Mouse (Mus musculus) stomach, embryonic 15.5 days (tissue): ENCODE measurements around the gene Mcpt1. TPM values are rescaled to one million over a fixed set of nuclear protein-coding genes. Genes with fewer than 3 reads are reported as not detected.
A peak's percentile ranks its signal among the peaks of the same experiment; 100 is the strongest.
"Not testable (repeated sequence)": the region's sequence is repeated elsewhere in the genome, so short reads cannot be mapped to it uniquely, and the experiment has no call there.

Experiments
- ATAC-seq: fragments of 200-750 bp; cut with Nextera tagmentation; 2 replicates; pipeline ENCODE4 v1.8.0; 2017; ENCODE audit warnings: low read depth, moderate number of reproducible peaks, moderate TSS enrichment; ENCODE audit not compliant: insufficient read depth, low FRiP score
- H3K27ac ChIP-seq: fragments of 300-500 bp; sonication (generic); 2 replicates; pipeline ENCODE4 v1.5.1; 2015; ENCODE audit warnings: mild to moderate bottlenecking, inconsistent platforms
- H3K27me3 ChIP-seq: fragments of 300-500 bp; sonication (generic); replicated peaks from 2 replicates; pipeline ENCODE4 v1.6.1; 2015; ENCODE audit warnings: inconsistent platforms
- H3K36me3 ChIP-seq: fragments of 300-500 bp; sonication (generic); 2 replicates; pipeline ENCODE4 v1.6.1; 2015; ENCODE audit warnings: inconsistent platforms
- H3K4me1 ChIP-seq: fragments of 300-500 bp; sonication (generic); 2 replicates; pipeline ENCODE4 v1.6.1; 2015; ENCODE audit warnings: inconsistent platforms
- H3K4me2 ChIP-seq: fragments of 300-500 bp; sonication (generic); 2 replicates; pipeline ENCODE4 v1.6.1; 2015; ENCODE audit warnings: mild to moderate bottlenecking, inconsistent platforms
- H3K4me3 ChIP-seq: fragments of 300-500 bp; sonication (generic); replicated peaks from 2 replicates; pipeline ENCODE4 v1.5.1; 2015; ENCODE audit warnings: inconsistent platforms
- H3K9ac ChIP-seq: fragments of 300-500 bp; sonication (generic); 2 replicates; pipeline ENCODE4 v1.6.1; 2015; ENCODE audit warnings: inconsistent platforms
- H3K9me3 ChIP-seq: fragments of 300-500 bp; sonication (generic); 2 replicates; pipeline ENCODE4 v1.6.1; 2016; ENCODE audit warnings: inconsistent platforms
- WGBS: fragments of 180-500 bp; shearing (Covaris S2); methylation state at CpG from one replicate; pipeline ENCODE4 v1.1.7; 2015; 5-methylcytosine and 5-hydroxymethylcytosine counted together
- polyA plus RNA-seq: library from polyadenylated mRNA; unstranded; fragments of >200 nt; fragmentation: Nextera tagmentation; extraction: Ambion mirVana; gene quantifications from 2 replicates; pipeline ENCODE4 v1.2.1, GENCODE M21; 2015

Gene Mcpt1
- 0.48 and 0.57 TPM in 2 replicates for polyA plus RNA-seq

- 65% methylated on average over 3 of the region's 3 CpGs for WGBS
- not testable (repeated sequence) for H3K27me3 ChIP-seq, H3K4me2 ChIP-seq, H3K36me3 ChIP-seq, H3K4me1 ChIP-seq, H3K4me3 ChIP-seq, H3K27ac ChIP-seq, ATAC-seq, H3K9ac ChIP-seq, H3K9me3 ChIP-seq
Measured at GRCm38 (mm10) chr14:56017671-56018070, at the start of gene Mcpt1. Gene Mcpt1 (plus strand): TSS chr14:56017971.

- not testable (repeated sequence) for ATAC-seq, H3K9ac ChIP-seq, H3K4me2 ChIP-seq, H3K27ac ChIP-seq, H3K4me1 ChIP-seq, H3K36me3 ChIP-seq, H3K9me3 ChIP-seq, H3K27me3 ChIP-seq, H3K4me3 ChIP-seq
- 78% methylated on average over 2 of the region's 3 CpGs for WGBS
Measured at GRCm38 (mm10) chr14:55987464-55987863, 30.3 kb upstream of the Mcpt1 start.

DNA sequence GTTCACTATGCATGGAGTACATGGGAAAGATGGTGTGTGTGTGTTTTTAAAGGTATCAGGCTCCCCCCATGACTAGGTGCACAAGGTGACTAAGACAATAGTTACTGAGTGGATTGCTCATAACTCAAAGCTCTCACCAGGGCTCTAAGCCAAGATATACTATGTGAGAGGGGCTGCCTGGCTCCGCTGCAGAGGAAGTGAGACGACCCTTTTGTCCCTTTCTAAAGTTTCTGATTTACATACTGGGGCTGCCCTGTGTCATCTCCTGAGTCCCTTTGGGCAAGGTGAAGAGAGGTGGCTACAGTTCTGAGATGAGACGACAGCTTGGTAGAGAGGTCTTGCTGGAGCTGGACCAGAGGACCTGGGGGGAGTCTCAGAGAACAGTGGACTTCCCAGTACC lies 4.6 kb upstream of the Mcpt1 start:
- Histone ChIP-seq H3K4me3 (no peak overlapping the region), H3K9me3 (no peaks in the 10 kb centered on the region), H3K27me3 (no peaks in the 10 kb centered on the region), H3K4me1 (no peaks in the 10 kb centered on the region), H3K9ac (no peak overlapping the region), H3K27ac (no peak overlapping the region), H3K4me2 (no peak overlapping the region), H3K36me3 (no peaks in the 10 kb centered on the region)
- WGBS = 71% methylated on average over 3 of the region's 3 CpGs
- ATAC-seq = no peak

DNA sequence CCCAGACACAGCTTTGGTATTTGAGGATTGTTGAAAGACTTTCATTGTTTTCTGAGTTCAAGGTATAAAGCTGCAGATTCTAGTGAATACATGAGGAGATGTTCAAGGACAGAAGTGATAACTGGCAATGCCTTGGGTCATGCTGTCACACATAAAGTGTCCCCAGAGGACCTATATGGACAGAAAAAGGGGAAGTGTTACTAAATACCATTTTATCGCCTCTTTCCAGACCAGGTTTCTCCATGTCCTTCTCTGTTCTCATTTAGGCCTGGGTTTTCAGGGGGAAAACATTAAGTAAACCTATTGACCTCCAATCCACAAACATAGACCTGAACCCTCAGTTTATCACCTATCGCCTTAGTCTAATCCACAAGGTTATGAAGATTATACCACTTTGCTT lies 3.8 kb upstream of the Mcpt1 start:
- Histone ChIP-seq H3K36me3 (no peaks in the 10 kb centered on the region), H3K27me3 (no peaks in the 10 kb centered on the region), H3K4me3 (no peak overlapping the region), H3K9me3 (no peaks in the 10 kb centered on the region), H3K27ac (no peak overlapping the region), H3K4me2 (no peak overlapping the region), H3K9ac (no peak overlapping the region), H3K4me1 (no peaks in the 10 kb centered on the region)
- 85% methylated on average over 2 of the region's 2 CpGs for WGBS
- ATAC-seq = no peak

DNA sequence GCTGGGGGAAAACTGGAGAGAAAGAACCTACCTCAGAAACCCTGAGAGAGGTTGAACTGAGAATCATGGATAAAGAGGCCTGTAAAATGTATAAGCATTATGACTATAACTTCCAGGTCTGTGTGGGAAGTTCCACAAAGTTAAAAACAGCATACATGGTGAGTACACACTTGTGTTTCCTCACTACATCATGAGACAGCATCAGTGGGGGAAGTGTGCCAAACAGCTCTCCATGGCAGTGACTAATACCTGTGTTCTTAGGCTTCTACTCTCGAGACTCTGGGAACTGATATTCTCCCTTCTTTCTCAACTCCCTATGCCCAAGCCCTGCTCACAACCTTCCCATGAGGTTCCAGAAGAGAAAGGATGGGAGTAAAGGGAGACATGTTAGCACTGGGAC lies 1.7 kb downstream of the Mcpt1 start:
- Histone ChIP-seq H3K4me1 (no peaks in the 10 kb centered on the region), H3K4me2 (no peak overlapping the region), H3K9ac (no peak overlapping the region), H3K9me3 (no peaks in the 10 kb centered on the region), H3K27ac (no peak overlapping the region), H3K4me3 (no peak overlapping the region), H3K36me3 (no peaks in the 10 kb centered on the region), H3K27me3 (no peaks in the 10 kb centered on the region)
- 61% methylated on average over 1 of the region's 1 CpGs for WGBS
- no peak for ATAC-seq

DNA sequence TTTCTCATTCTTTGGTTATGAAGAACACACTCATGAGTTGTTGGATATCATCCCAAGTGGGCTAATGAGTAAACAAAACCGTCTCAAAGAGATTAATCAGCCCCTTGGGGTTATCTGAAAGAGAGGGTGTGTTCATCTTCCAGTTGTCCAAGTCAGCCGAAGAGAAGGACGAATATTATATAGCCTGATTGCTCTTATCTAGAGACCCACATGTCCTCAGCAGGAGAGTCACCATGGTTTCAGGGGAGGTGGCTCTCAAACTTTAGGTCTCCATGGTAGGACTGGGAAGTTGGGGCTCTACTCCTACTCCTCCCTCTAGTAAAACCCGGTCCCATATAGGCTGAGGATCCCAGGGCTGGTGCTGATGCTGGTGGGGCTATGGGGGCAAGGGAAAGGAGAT lies 3.5 kb downstream of the Mcpt1 start:
- H3K27me3 ChIP-seq, H3K9me3 ChIP-seq, H3K4me2 ChIP-seq, H3K27ac ChIP-seq, H3K9ac ChIP-seq, H3K36me3 ChIP-seq, H3K4me1 ChIP-seq, H3K4me3 ChIP-seq: not testable (repeated sequence)
- 71% methylated on average over 4 of the region's 4 CpGs for WGBS
- ATAC-seq = peak; percentile 82; the same call in 1 of the 2 replicates

- H3K9me3 ChIP-seq, H3K4me2 ChIP-seq, ATAC-seq, H3K27ac ChIP-seq, H3K9ac ChIP-seq, H3K27me3 ChIP-seq, H3K4me3 ChIP-seq, H3K4me1 ChIP-seq, H3K36me3 ChIP-seq: not testable (repeated sequence)
- 74% methylated on average over 3 of the region's 3 CpGs for WGBS
Measured at GRCm38 (mm10) chr14:56030395-56030794, 12.6 kb downstream of the Mcpt1 start, which contains the start of gene Mcpt9. Gene Mcpt9 (minus strand): TSS chr14:56030495.

DNA sequence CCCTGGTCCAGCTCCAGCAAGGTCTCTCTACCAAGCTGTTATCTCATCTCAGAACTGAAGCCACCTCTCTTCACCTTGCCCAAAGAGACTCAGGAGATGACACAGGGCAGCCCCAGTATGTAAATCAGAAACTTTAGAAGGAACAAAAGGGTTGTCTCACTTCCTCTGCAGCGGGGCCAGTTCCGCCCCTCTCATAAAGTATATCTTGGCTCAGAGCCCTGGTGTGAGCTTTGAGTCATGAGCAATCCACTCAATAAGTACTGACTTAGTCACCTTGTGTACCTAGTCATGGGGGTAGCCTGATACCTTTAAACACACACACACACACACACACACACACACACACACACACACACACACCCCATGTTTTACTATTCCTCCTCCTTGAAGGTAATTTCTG lies 16.7 kb downstream of the Mcpt1 start:
- Histone ChIP-seq H3K27me3 (no peaks in the 10 kb centered on the region), H3K4me1 (no peaks in the 10 kb centered on the region), H3K4me3 (no peak overlapping the region), H3K4me2 (no peak overlapping the region), H3K9ac (no peak overlapping the region), H3K27ac (no peak overlapping the region), H3K36me3 (no peaks in the 10 kb centered on the region), H3K9me3 (no peaks in the 10 kb centered on the region)
- WGBS = 37% methylated on average over 2 of the region's 2 CpGs
- peak; percentile 58; the same call in 1 of the 2 replicates for ATAC-seq

GRCm38 (mm10) chr14:56041792-56042191 lies 24.0 kb downstream of the Mcpt1 start, which contains the start of gene Mcpt2:
Gene Mcpt2 (plus strand): TSS chr14:56042041.
- 66% methylated on average over 1 of the region's 1 CpGs for WGBS
- H3K36me3 ChIP-seq, H3K27ac ChIP-seq, H3K9me3 ChIP-seq, H3K9ac ChIP-seq, H3K4me3 ChIP-seq, ATAC-seq, H3K4me1 ChIP-seq, H3K4me2 ChIP-seq, H3K27me3 ChIP-seq: not testable (repeated sequence)

DNA sequence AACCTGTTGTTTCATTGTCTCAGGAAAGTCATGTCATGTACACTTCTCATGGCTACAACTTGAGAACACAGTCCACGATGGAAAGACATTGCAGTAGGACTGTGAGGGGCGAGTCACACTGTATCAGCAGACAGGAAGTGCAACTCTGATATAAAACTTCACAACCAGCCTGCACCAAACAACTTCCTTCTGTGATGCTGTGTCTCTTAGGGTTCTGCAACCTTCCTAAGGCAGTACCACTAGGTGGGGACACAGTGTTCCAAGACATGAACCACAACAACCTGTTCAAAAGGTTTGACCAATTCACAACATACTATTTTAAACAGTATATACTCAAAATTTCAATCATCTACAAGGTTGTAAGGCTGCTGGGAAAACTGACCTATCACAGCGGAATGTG lies 37.6 kb downstream of the Mcpt1 start:
- H3K27ac ChIP-seq = no peak overlapping the region
- ATAC-seq = no peak
- H3K4me3 ChIP-seq = no peak overlapping the region
- H3K27me3 ChIP-seq = no peaks in the 10 kb centered on the region
- no peaks in the 10 kb centered on the region for H3K4me1 ChIP-seq
- H3K4me2 ChIP-seq = no peak overlapping the region
- no peak overlapping the region for H3K9ac ChIP-seq
- no peaks in the 10 kb centered on the region for H3K36me3 ChIP-seq
- 78% methylated on average over 3 of the region's 3 CpGs for WGBS
- no peaks in the 10 kb centered on the region for H3K9me3 ChIP-seq

DNA sequence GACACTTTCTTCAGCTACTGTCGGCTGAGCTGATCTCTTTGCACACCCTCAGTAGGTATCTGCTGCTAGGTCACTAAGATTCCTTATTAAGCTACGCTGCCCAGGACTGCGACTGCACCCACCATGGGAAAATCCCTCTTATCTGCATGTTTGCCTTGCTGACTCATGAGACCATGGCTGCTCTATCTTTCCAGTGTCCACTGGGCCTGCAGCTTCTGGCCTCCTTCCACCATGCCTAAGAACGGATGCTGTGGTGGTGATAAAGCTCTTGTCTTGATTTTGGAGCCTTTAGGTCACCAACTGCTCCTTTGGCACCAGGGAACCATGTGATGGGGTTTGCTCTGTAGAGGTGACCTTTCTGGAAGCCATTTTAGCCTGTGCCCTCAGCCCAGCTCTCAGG lies 40.0 kb downstream of the Mcpt1 start:
- H3K27ac ChIP-seq = no peak overlapping the region
- no peak for ATAC-seq
- 64% methylated on average over 4 of the region's 4 CpGs for WGBS
- H3K4me1 ChIP-seq = no peaks in the 10 kb centered on the region
- H3K27me3 ChIP-seq = no peaks in the 10 kb centered on the region
- H3K4me3 ChIP-seq = no peak overlapping the region
- H3K9me3 ChIP-seq = no peaks in the 10 kb centered on the region
- H3K36me3 ChIP-seq = no peaks in the 10 kb centered on the region
- no peak overlapping the region for H3K9ac ChIP-seq
- no peak overlapping the region for H3K4me2 ChIP-seq

DNA sequence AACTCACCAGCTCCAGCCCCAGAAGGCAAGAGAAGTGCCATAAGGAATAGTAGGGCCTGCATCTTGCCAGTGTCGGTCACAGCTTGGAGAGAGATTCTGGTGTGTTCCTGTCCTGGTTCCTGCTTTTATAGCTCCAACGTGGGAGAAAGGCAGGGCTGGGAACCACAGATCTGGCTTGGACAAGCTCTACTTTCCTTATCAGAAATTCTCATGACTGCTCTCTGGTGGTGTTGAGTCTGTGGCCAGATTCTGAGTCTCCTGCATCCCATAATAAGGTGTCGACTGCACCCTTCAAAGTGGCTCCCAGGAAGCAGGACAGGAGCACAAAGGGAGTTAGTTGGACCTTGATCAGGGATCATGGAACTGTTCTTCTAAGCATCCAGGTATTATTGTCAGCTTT lies 44.4 kb downstream of the Mcpt1 start, which contains the start of gene Mcpt4:
TSS of gene Mcpt4 (minus strand) at position 101 of the 400 bp plus-strand sequence.
- not testable (repeated sequence) for H3K9ac ChIP-seq, H3K27ac ChIP-seq, H3K9me3 ChIP-seq, H3K4me1 ChIP-seq, H3K36me3 ChIP-seq, H3K4me2 ChIP-seq, H3K27me3 ChIP-seq, H3K4me3 ChIP-seq, ATAC-seq
- WGBS = 59% methylated on average over 3 of the region's 3 CpGs
